Comparison of ENCODE assay signal across 17 mouse cellular contexts in the genomic region with DNA sequence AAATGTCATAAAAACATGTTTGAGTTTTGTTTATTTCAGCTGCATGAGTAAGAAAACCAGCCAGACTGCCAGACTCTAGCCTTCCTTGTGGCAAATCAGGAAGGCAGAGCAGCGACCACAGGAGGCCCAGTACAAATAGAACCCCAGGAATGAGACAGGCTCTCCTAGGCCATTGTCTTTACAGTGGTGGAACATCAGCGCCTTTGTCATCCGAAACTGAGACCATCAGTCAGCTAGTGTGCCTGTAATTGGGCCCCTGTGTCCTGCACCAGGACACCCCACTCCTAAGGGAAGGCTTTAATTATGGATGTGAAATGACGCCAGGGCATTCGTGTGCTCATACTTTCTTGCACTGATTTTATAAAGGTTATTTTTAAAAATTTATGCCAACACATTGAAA.
"Had no signal": no experiment of that assay in that cellular context is flagged by ENCODE, and none has a peak within 500 bp of the region (broad histone marks: within the 10 kb centered on the region; RNA-seq: fewer than 3 reads in every experiment).

No protein-coding gene starts in this region.

- H3K27ac ChIP-seq: midbrain, embryonic 10.5 days; midbrain, embryonic 12.5 days; neural tube, embryonic 13.5 days; stomach, embryonic 15.5 days had no signal

- ATAC-seq: midbrain, embryonic 16.5 days had no signal

- DNase-seq: lung, adult 18-20 months; lung, embryonic 14.5 days; lung, postnatal 10 days; lung, postnatal 4 days; midbrain, embryonic 14.5 days; right cerebral cortex, adult 18-20 months; right cerebral cortex, postnatal 14 days; thymus, adult 2 months; thymus, postnatal 25 days; thymus, postnatal 4 days had no signal

- H3K9ac ChIP-seq: lung, embryonic 14.5 days; midbrain, embryonic 12.5 days; neural tube, embryonic 13.5 days; neural tube, embryonic 15.5 days; stomach, embryonic 15.5 days had no signal

- H3K27me3 ChIP-seq: neural tube, embryonic 13.5 days; neural tube, embryonic 15.5 days; stomach, embryonic 15.5 days had no signal

- H3K4me2 ChIP-seq: lung, embryonic 14.5 days; midbrain, embryonic 12.5 days; neural tube, embryonic 13.5 days; neural tube, embryonic 15.5 days; stomach, embryonic 15.5 days had no signal

- H3K4me1 ChIP-seq: midbrain, embryonic 10.5 days; midbrain, embryonic 12.5 days had no signal

- H3K9me3 ChIP-seq: midbrain, embryonic 10.5 days; midbrain, embryonic 12.5 days; neural tube, embryonic 13.5 days; neural tube, embryonic 15.5 days; stomach, embryonic 15.5 days had no signal

- H3K36me3 ChIP-seq: midbrain, embryonic 10.5 days; midbrain, embryonic 12.5 days; neural tube, embryonic 13.5 days; neural tube, embryonic 15.5 days; stomach, embryonic 15.5 days had no signal

- H3K4me3 ChIP-seq: midbrain, embryonic 10.5 days; midbrain, embryonic 12.5 days; myocyte; neural tube, embryonic 13.5 days; neural tube, embryonic 15.5 days; stomach, embryonic 15.5 days had no signal
